Mouse (Mus musculus) intestine, postnatal 0 days (tissue): ENCODE measurements at regions not wholly inside any gene's neighbourhood (a gene's known extent, or its start where the extent isn't known, plus 50 kb on each side); places are given as distances from the start of the nearest gene placed in this dataset.

Experiments
- ATAC-seq: fragments of 200-750 bp; cut with Nextera tagmentation; 2 replicates; pipeline ENCODE4 v1.8.0; 2017; ENCODE audit warnings: mild to moderate bottlenecking, moderate TSS enrichment, moderate library complexity
- H3K27ac ChIP-seq: fragments of 300-500 bp; sonication (generic); 2 replicates; pipeline ENCODE4 v1.5.1; 2014; ENCODE audit warnings: mild to moderate bottlenecking, low read depth, low read length, moderate library complexity
- H3K27me3 ChIP-seq: fragments of 300-500 bp; sonication (generic); replicated peaks from 2 replicates; pipeline ENCODE4 v1.6.1; 2014; ENCODE audit warnings: low read length, mixed read lengths; ENCODE audit not compliant: control insufficient read depth, insufficient read depth
- H3K36me3 ChIP-seq: fragments of 300-500 bp; sonication (generic); 2 replicates; pipeline ENCODE4 v1.6.1; 2014; ENCODE audit warnings: mild to moderate bottlenecking, moderate library complexity; ENCODE audit not compliant: control insufficient read depth, insufficient read depth
- H3K4me1 ChIP-seq: fragments of 300-500 bp; sonication (generic); replicated peaks from 2 replicates; pipeline ENCODE4 v1.6.1; 2014; ENCODE audit warnings: antibody characterized with exemption, low read length, mixed read lengths; ENCODE audit not compliant: control insufficient read depth, insufficient read depth
- H3K4me2 ChIP-seq: fragments of 300-500 bp; sonication (generic); replicated peaks from 2 replicates; pipeline ENCODE4 v1.6.1; 2014; ENCODE audit warnings: low read depth, mild to moderate bottlenecking, moderate library complexity
- H3K4me3 ChIP-seq: fragments of 300-500 bp; sonication (generic); 2 replicates; pipeline ENCODE4 v1.5.1; 2014; ENCODE audit warnings: low read depth, low read length
- H3K9ac ChIP-seq: fragments of 300-500 bp; sonication (generic); 2 replicates; pipeline ENCODE4 v1.6.1; 2014; ENCODE audit warnings: mild to moderate bottlenecking, low read depth, low read length
- H3K9me3 ChIP-seq: fragments of 300-500 bp; sonication (generic); 2 replicates; pipeline ENCODE4 v1.6.1; 2016; ENCODE audit warnings: mixed run types; ENCODE audit not compliant: control insufficient read depth
- CTCF ChIP-seq: sonication (generic); IDR thresholded peaks from 2 replicates; pipeline ENCODE4 v1.5.1; 2016; ENCODE audit warnings: low read depth, mild to moderate bottlenecking, control low read depth, antibody characterized with exemption, moderate library complexity
- WGBS: fragments of 180-500 bp; shearing (Covaris S2); extraction: QIAGEN DNeasy Blood & Tissue Kit; methylation state at CpG from one replicate; pipeline ENCODE4 v1.1.7; 2014; 5-methylcytosine and 5-hydroxymethylcytosine counted together

- Histone ChIP-seq H3K27me3 (no peaks in the 10 kb centered on the region), H3K9me3 (no peaks in the 10 kb centered on the region), H3K4me1 (peaks cover 12% of the 10 kb centered on the region; the same call in 1 of the 2 replicates), H3K27ac (no peak overlapping the region), H3K4me2 (no peak overlapping the region), H3K4me3 (no peak overlapping the region), H3K9ac (no peak overlapping the region), H3K36me3 (no peaks in the 10 kb centered on the region)
- WGBS: 83% methylated on average over 4 of the region's 4 CpGs
- ATAC-seq: no peak
- TF ChIP-seq CTCF: no peak
Observed at GRCm38 (mm10) chr15:67048621-67049020, 547.9 kb upstream of the Lrrc6 start.

- WGBS: 58% methylated on average over 5 of the region's 5 CpGs
- Histone ChIP-seq H3K4me2 (no peak overlapping the region), H3K4me3 (no peak overlapping the region), H3K27ac (no peak overlapping the region), H3K9me3 (no peaks in the 10 kb centered on the region), H3K4me1 (peaks cover 12% of the 10 kb centered on the region; the same call in 1 of the 2 replicates), H3K27me3 (no peaks in the 10 kb centered on the region), H3K36me3 (no peaks in the 10 kb centered on the region), H3K9ac (no peak overlapping the region)
- no peak for TF ChIP-seq CTCF
- peak; percentile 60 for ATAC-seq
Observed at GRCm38 (mm10) chr15:67048148-67048547, 547.4 kb upstream of the Lrrc6 start.

- H3K4me2 ChIP-seq: no peak overlapping the region
- TF ChIP-seq CTCF: no peak
- no peaks in the 10 kb centered on the region for H3K36me3 ChIP-seq
- H3K9ac ChIP-seq: no peak overlapping the region
- peak; percentile 58 for ATAC-seq
- 34% methylated on average over 12 of the region's 12 CpGs for WGBS
- H3K27me3 ChIP-seq: no peaks in the 10 kb centered on the region
- H3K9me3 ChIP-seq: no peaks in the 10 kb centered on the region
- H3K4me3 ChIP-seq: no peak overlapping the region
- H3K4me1 ChIP-seq: peaks cover 12% of the 10 kb centered on the region
- peak overlapping the region; percentile 62 for H3K27ac ChIP-seq
Observed at GRCm38 (mm10) chr15:67045920-67046804, 545.5 kb upstream of the Lrrc6 start.

GRCm38 (mm10) chr15:67045329-67045728, 544.6 kb upstream of the Lrrc6 start:
- H3K9ac ChIP-seq: no peak overlapping the region
- no peak overlapping the region for H3K4me3 ChIP-seq
- H3K27ac ChIP-seq: peak overlapping the region; percentile 6; the same call in 1 of the 2 replicates
- no peak overlapping the region; the same call in 1 of the 2 replicates for H3K4me2 ChIP-seq
- H3K36me3 ChIP-seq: no peaks in the 10 kb centered on the region
- no peaks in the 10 kb centered on the region for H3K27me3 ChIP-seq
- H3K9me3 ChIP-seq: no peaks in the 10 kb centered on the region
- TF ChIP-seq CTCF: no peak
- ATAC-seq: peak; percentile 51
- WGBS: 7% methylated on average over 3 of the region's 3 CpGs
- peaks cover 12% of the 10 kb centered on the region for H3K4me1 ChIP-seq

GRCm38 (mm10) chr15:67044806-67045205, 544.1 kb upstream of the Lrrc6 start:
- Histone ChIP-seq H3K4me1 (peaks cover 17% of the 10 kb centered on the region), H3K9ac (no peak overlapping the region), H3K27me3 (no peaks in the 10 kb centered on the region), H3K9me3 (no peaks in the 10 kb centered on the region), H3K4me2 (no peak overlapping the region; the same call in 1 of the 2 replicates), H3K27ac (no peak overlapping the region; the same call in 1 of the 2 replicates), H3K36me3 (no peaks in the 10 kb centered on the region), H3K4me3 (no peak overlapping the region)
- no peak for TF ChIP-seq CTCF
- ATAC-seq: no peak
- WGBS: 76% methylated on average over 4 of the region's 4 CpGs

- no peak for ATAC-seq
- peaks cover 23% of the 10 kb centered on the region for H3K4me1 ChIP-seq
- TF ChIP-seq CTCF: peak; percentile 72
- no peaks in the 10 kb centered on the region for H3K27me3 ChIP-seq
- 82% methylated on average over 2 of the region's 2 CpGs for WGBS
- no peaks in the 10 kb centered on the region for H3K36me3 ChIP-seq
- H3K9ac ChIP-seq: no peak overlapping the region
- no peak overlapping the region for H3K4me2 ChIP-seq
- no peak overlapping the region for H3K4me3 ChIP-seq
- no peak overlapping the region for H3K27ac ChIP-seq
- no peaks in the 10 kb centered on the region for H3K9me3 ChIP-seq
Observed at GRCm38 (mm10) chr15:67042131-67042530, 541.4 kb upstream of the Lrrc6 start.
